ENCODE assay signal across 15 mouse cellular contexts in the genomic region with DNA sequence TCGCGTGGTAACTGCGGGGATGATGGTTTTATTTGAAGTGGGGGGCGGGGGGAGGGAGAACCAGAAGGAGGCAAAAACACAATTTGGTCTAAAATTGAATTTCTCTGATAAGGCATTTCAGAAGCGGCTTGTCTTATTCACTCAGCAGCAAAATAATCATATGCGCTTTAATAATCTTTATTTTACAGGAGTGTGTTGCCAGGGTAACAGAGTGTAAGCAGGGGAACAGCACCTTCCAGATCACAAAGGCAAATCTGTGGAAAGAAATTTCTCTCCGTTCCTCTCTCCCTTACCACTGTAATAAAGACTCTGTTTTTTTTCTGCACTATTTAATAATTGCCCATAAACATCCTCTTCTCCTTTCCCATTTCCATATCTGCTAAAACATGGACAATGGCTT.
DNase-seq lines count a peak whose midpoint lies in the region; ATAC-seq lines count a peak whose summit lies in the region.
"Had no signal": no experiment of that assay in that cellular context is flagged by ENCODE, and none has a peak within 500 bp of the region (broad histone marks: within the 10 kb centered on the region; RNA-seq: fewer than 3 reads in every experiment).

No protein-coding gene starts in this region.

- H3K4me2 ChIP-seq in forebrain, embryonic 13.5 days, result no peak overlapping the region
- no peak overlapping the region for H3K4me2 ChIP-seq in forebrain, embryonic 11.5 days (ENCODE audit: low read depth, low read length, severe bottlenecking)
- no peak overlapping the region for H3K4me2 ChIP-seq in hindbrain, embryonic 11.5 days (replicated peaks; ENCODE audit: low read depth, low read length)
- peak overlapping the region; percentile 17 for H3K4me2 ChIP-seq in midbrain, embryonic 13.5 days (replicated peaks)
- H3K4me2 ChIP-seq in neural tube, embryonic 15.5 days, result peak overlapping the region; percentile 29
- H3K4me2 ChIP-seq: embryonic facial prominence, embryonic 12.5 days; limb, embryonic 15.5 days had no signal

- no peaks in the 10 kb centered on the region for H3K9me3 ChIP-seq in forebrain, embryonic 13.5 days (replicated peaks)
- no peaks in the 10 kb centered on the region for H3K9me3 ChIP-seq in forebrain, embryonic 11.5 days (ENCODE audit: control insufficient read depth, low read length)
- H3K9me3 ChIP-seq in hindbrain, embryonic 11.5 days (ENCODE audit: control insufficient read depth, low read length), result no peaks in the 10 kb centered on the region
- H3K9me3 ChIP-seq in midbrain, embryonic 13.5 days, result no peaks in the 10 kb centered on the region
- no peaks in the 10 kb centered on the region for H3K9me3 ChIP-seq in neural tube, embryonic 15.5 days (replicated peaks)
- H3K9me3 ChIP-seq: embryonic facial prominence, embryonic 12.5 days; limb, embryonic 15.5 days had no signal

- DNase-seq in forebrain, embryonic 11.5 days (ENCODE audit: low spot score), result no peak
- no peak for DNase-seq in hindbrain, embryonic 11.5 days (ENCODE audit: low spot score)
- no peak for DNase-seq in frontal cortex, postnatal 36 days (ENCODE audit: low spot score in 2 of 2)
- no peak for DNase-seq in adrenal gland, adult (ENCODE audit: inconsistent age in 2 of 2, low spot score in 1 of 2)
- no peak for DNase-seq in adrenal gland, postnatal 25 days
- DNase-seq: adrenal gland, postnatal 10 days; cerebellum, adult 9-10 months; heart, adult 18-20 months; liver, postnatal 0 days; right cerebral cortex, postnatal 4 days had no signal

- 57% methylated on average over 7 of the region's 7 CpGs for WGBS in forebrain, embryonic 13.5 days
- 79% methylated on average over 7 of the region's 7 CpGs for WGBS in forebrain, embryonic 11.5 days
- 78% methylated on average over 7 of the region's 7 CpGs for WGBS in hindbrain, embryonic 11.5 days
- 37% methylated on average over 7 of the region's 7 CpGs for WGBS in midbrain, embryonic 13.5 days
- 35% methylated on average over 7 of the region's 7 CpGs for whole genome bisulfite sequencing in neural tube, embryonic 15.5 days

- H3K4me3 ChIP-seq in forebrain, embryonic 13.5 days, result no peak overlapping the region
- H3K4me3 ChIP-seq in forebrain, embryonic 11.5 days (ENCODE audit: low read depth, low read length), result no peak overlapping the region
- H3K4me3 ChIP-seq in hindbrain, embryonic 11.5 days (ENCODE audit: low read depth, low read length), result no peak overlapping the region
- no peak overlapping the region for H3K4me3 ChIP-seq in midbrain, embryonic 13.5 days (replicated peaks)
- no peak overlapping the region for H3K4me3 ChIP-seq in neural tube, embryonic 15.5 days (replicated peaks)
- H3K4me3 ChIP-seq: embryonic facial prominence, embryonic 12.5 days; limb, embryonic 15.5 days had no signal

- no peaks in the 10 kb centered on the region for H3K27me3 ChIP-seq in forebrain, embryonic 13.5 days
- H3K27me3 ChIP-seq in forebrain, embryonic 11.5 days (ENCODE audit: control insufficient read depth, insufficient read depth, low read length), result no peaks in the 10 kb centered on the region
- H3K27me3 ChIP-seq in hindbrain, embryonic 11.5 days (ENCODE audit: control insufficient read depth, insufficient read depth, low read length), result no peaks in the 10 kb centered on the region
- no peaks in the 10 kb centered on the region for H3K27me3 ChIP-seq in midbrain, embryonic 13.5 days
- H3K27me3 ChIP-seq in neural tube, embryonic 15.5 days (replicated peaks), result no peaks in the 10 kb centered on the region
- H3K27me3 ChIP-seq: embryonic facial prominence, embryonic 12.5 days; limb, embryonic 15.5 days had no signal

- H3K9ac ChIP-seq in forebrain, embryonic 13.5 days, result no peak overlapping the region
- H3K9ac ChIP-seq in forebrain, embryonic 11.5 days (ENCODE audit: low read length), result no peak overlapping the region
- H3K9ac ChIP-seq in hindbrain, embryonic 11.5 days (ENCODE audit: low read depth, low read length), result no peak overlapping the region
- H3K9ac ChIP-seq in midbrain, embryonic 13.5 days (replicated peaks), result peak overlapping the region; percentile 11; the same call in 1 of the 2 replicates
- H3K9ac ChIP-seq in neural tube, embryonic 15.5 days (replicated peaks), result no peak overlapping the region
- H3K9ac ChIP-seq: embryonic facial prominence, embryonic 12.5 days; limb, embryonic 15.5 days; liver, postnatal 0 days had no signal

- peak overlapping the region; percentile 66 for H3K27ac ChIP-seq in forebrain, embryonic 13.5 days
- no peak overlapping the region for H3K27ac ChIP-seq in forebrain, embryonic 11.5 days (ENCODE audit: low read depth, low read length)
- peak overlapping the region; percentile 7; the same call in 1 of the 2 replicates for H3K27ac ChIP-seq in hindbrain, embryonic 11.5 days (ENCODE audit: low read depth, low read length)
- peak overlapping the region; percentile 90 for H3K27ac ChIP-seq in midbrain, embryonic 13.5 days
- H3K27ac ChIP-seq in neural tube, embryonic 15.5 days (replicated peaks), result peak overlapping the region; percentile 49
- H3K27ac ChIP-seq: embryonic facial prominence, embryonic 12.5 days; limb, embryonic 15.5 days had no signal

- peaks cover 22% of the 10 kb centered on the region for H3K4me1 ChIP-seq in forebrain, embryonic 13.5 days
- H3K4me1 ChIP-seq in forebrain, embryonic 11.5 days (replicated peaks; ENCODE audit: control insufficient read depth, insufficient read depth, low read length), result peaks cover 6% of the 10 kb centered on the region; the same call in 1 of the 2 replicates
- H3K4me1 ChIP-seq in hindbrain, embryonic 11.5 days (replicated peaks; ENCODE audit: control insufficient read depth, insufficient read depth, low read length), result peaks cover 4% of the 10 kb centered on the region; the same call in 1 of the 2 replicates
- peaks cover 41% of the 10 kb centered on the region for H3K4me1 ChIP-seq in midbrain, embryonic 13.5 days (replicated peaks)
- peaks cover 24% of the 10 kb centered on the region for H3K4me1 ChIP-seq in neural tube, embryonic 15.5 days

- H3K36me3 ChIP-seq in forebrain, embryonic 13.5 days (ENCODE audit: poor library complexity, severe bottlenecking), result no peaks in the 10 kb centered on the region
- H3K36me3 ChIP-seq in forebrain, embryonic 11.5 days (ENCODE audit: control insufficient read depth, insufficient read depth, low read length), result no peaks in the 10 kb centered on the region
- H3K36me3 ChIP-seq in hindbrain, embryonic 11.5 days (ENCODE audit: control insufficient read depth, insufficient read depth, low read length), result no peaks in the 10 kb centered on the region
- H3K36me3 ChIP-seq in midbrain, embryonic 13.5 days, result no peaks in the 10 kb centered on the region
- no peaks in the 10 kb centered on the region for H3K36me3 ChIP-seq in neural tube, embryonic 15.5 days
- H3K36me3 ChIP-seq: embryonic facial prominence, embryonic 12.5 days; limb, embryonic 15.5 days had no signal

- ATAC-seq in forebrain, embryonic 13.5 days, result peak; percentile 51; the same call in 1 of the 2 replicates
- ATAC-seq in forebrain, embryonic 11.5 days (replicated peaks; ENCODE audit: low FRiP score), result no peak
- ATAC-seq in hindbrain, embryonic 11.5 days (ENCODE audit: low FRiP score), result no peak
- peak; percentile 76; the same call in 1 of the 2 replicates for ATAC-seq in midbrain, embryonic 13.5 days
- peak; percentile 57; the same call in 1 of the 2 replicates for ATAC-seq in neural tube, embryonic 15.5 days (ENCODE audit: low FRiP score)
- ATAC-seq: liver, postnatal 0 days had no signal

Comparison
In these comparisons a context has a peak if more than half of its experiments do, and no peak if none do; other contexts are left out.
1. ATAC-seq: peak in forebrain, embryonic 13.5 days (single experiment), midbrain, embryonic 13.5 days (single experiment) and neural tube, embryonic 15.5 days (single experiment); none in forebrain, embryonic 11.5 days (single experiment) and hindbrain, embryonic 11.5 days (single experiment).
2. H3K4me2 ChIP-seq: peak in midbrain, embryonic 13.5 days (single experiment) and neural tube, embryonic 15.5 days (single experiment); none in forebrain, embryonic 13.5 days (single experiment), forebrain, embryonic 11.5 days (single experiment) and hindbrain, embryonic 11.5 days (single experiment).